Mouse (Mus musculus): Measurements from ENCODE around the gene Heg1. TPM values are rescaled to one million over a fixed set of nuclear protein-coding genes. Genes with fewer than 3 reads are reported as not detected.

The Heg1 gene
- total RNA-seq, 2 experiments from 2014 or later: 54.7 to 72.6 TPM

DNA sequence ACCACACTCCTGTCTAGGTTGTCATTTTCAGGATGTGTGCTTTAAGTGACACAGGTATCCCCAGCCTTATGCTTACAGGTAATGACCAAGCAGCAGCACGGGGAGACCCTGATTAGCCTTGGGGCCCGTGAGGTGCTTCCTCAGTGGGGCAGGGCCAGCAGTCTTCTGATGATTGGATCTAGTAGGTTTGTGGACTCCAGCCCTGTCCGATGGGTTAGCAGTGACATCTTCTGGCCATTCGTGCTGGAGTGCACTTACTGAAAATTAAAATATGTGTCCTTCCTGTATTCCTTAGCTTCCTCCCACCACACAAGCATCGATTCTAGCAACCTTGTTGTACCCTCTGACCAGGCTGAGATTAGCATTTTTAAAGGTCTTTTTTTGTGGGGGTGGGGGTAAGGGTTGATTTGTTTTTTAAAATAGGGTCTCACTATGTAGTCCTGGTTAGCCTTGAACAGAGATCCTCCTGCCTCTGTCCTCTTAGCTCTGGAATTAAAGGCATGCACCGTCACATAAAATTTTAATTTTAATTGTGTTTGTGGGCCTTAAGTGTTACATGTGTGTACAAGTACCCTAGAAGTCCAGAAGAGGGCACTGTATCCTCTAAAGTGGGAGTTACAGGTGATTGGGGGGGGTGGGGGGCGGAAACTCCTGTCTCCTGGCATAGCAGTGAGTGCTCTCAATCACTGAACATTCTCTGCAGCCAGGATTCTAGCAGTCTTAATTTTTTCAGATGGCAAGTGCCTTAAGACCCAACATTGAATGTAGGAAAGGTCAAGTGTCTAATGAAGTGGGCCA lies 60.7 kb downstream of the Heg1 start:
- DNase-seq: no peak

- DNase-seq: no peak
Observed at GRCm38 (mm10) chr16:33745457-33745856, 61.3 kb downstream of the Heg1 start.

DNA sequence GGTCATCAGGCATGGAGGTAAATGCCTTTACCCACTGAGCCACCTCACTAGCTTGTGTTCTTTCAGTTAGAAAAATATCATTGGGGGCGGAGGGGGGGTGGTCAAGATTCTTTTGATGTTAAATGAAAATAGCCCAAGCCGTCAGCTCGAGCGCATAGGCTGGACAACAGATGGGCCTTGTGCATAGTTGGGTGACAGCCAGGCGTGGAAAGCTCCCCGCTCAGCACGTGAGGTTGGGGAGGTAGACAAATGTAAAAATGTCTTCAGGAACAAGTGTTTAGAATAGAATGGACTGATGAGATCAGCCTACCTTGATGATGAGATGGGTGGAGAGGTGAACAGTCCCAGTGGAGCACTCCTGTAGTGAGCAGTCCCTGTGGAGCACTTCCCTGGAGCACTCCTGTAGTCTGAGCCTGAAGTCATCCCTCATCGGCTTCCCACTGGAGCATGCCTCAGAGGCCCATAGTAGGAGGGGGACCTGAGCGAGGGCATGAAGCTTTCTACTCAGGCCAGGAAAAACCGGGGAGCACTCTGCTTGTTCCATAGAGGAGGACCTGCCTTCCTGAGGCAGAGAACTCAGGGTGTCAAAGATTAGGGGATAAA lies 62.0 kb downstream of the Heg1 start:
- no peak for DNase-seq

DNA sequence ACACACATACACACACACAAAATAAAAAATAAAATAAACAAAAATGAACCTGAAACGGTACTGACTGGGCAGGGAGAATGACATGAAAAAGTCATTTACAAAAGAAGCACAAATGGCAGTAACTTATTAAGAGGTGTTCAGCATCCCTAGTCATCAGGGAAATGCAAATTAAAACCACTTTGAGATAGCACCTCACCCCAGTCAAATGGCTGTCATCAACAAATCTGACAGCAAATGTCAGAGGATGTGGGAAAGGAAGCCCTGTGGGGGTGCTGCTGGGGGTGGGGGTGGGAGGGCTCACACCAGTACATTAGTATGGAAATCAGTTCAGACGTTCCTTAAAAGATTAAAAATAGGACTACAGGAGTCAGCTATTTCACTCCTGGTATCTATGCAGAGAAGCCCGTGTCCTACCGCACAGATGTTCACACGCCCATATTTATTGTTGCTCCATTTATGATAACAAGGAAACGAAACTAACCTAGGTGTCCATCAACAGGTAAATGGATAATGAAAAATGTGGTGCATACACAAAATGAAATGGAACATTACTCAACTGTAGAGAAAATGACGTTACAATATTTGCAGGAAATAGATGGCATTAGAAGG lies 63.3 kb downstream of the Heg1 start:
- no peak for DNase-seq

DNA sequence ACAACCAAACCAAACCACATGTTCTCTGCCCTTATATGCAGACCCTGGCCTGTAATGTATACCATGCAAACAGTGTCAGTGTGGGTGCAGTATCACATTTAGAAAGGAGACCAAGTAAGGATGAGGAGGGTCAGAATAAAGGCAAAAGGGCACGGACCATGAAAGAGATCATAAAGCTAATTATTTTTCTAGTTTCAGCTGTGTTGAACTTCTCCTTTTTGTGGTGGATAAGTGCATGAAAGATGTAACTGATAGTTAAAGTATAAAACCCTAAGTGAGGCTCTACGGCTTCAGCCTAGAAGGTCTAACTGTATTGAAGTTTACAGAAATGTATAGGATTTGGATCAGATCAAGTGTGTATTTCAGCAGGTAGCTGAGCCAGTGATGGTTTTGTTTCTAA lies 63.8 kb downstream of the Heg1 start:
- no peak for DNase-seq

- no peak for DNase-seq
Observed at GRCm38 (mm10) chr16:33751152-33751551, 67.0 kb downstream of the Heg1 start.

DNA sequence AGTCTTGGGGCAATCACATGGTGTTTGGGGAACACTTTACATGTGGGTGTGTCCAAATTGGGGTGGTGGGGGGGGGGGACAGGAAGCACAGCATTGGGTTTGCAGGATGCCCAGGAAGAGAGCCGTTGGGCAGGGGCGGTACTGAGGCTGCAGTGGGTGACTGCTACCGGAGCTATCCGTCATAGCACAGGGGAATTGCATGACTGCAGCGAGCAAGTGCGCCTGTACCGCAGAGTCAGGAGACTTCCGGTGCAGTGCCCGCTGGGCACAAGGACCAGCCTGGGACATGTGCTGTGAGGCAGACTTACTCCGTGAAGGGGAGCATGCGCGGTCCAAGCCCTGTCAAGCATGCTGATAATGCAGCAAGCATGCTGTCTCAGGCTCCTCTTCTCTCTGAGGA lies 67.4 kb downstream of the Heg1 start:
- DNase-seq: no peak

- no peak for DNase-seq
Observed at GRCm38 (mm10) chr16:33752904-33753578, 68.9 kb downstream of the Heg1 start.

DNA sequence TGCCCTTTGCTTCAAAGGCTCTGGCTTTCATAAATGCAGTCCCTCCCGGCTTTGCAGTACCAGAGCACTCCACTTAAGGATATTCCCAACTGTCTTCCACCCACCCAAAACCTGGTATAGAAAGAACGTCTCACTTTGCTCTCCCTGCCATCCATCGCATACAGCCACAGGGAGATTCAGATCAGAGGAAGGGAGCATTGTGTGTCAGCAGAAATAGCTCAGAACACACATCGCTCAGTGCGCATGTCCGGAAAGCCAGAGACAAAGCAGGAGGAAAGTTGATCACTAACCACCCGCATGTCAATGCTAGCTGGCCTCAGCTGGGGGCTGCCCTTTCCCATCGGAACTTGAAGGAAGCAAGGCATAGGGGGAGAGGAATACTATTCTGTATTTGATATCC lies 71.1 kb downstream of the Heg1 start:
- no peak for DNase-seq

DNA sequence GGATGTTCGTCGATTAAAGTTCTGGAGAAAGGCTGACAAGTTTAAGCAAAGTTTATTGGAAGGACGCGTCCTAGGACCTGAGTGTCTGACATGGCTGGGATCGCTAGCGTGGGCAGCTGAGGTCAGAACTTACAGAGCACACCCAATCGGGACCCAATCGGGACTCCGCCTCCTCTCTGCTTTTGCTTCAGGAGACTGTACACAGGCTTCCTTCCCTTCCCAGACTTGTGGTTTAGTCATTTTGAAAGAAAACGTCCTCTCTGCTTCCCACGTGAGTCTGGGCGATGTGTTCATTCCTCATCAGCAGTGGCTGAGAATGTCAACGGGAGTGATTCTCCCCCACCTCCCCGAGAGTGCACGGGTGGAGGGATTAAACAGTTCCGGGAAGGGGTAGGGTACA lies 71.8 kb downstream of the Heg1 start:
- DNase-seq: no peak

GRCm38 (mm10) chr16:33756396-33756795 lies 72.2 kb downstream of the Heg1 start:
- DNase-seq: no peak

DNA sequence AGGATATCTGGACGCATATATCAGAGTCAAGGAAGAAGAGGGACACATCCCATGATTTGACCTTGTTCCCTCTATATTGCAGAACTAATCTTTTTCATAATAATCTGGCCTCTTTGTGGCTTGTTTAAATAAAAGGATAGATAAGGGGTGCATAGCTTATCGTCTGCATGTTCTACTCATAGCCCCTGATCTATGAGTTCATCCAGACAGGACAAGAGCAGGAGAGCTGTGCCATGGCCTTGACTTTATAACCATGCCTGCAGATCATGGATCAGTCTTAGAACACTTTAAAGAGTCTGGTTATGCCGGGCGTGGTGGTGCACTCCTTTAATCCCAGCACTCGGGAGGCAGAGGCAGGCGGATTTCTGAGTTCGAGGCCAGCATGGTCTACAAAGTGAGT lies 75.0 kb downstream of the Heg1 start:
- DNase-seq: no peak

GRCm38 (mm10) chr16:33760542-33760941 lies 76.4 kb downstream of the Heg1 start:
- DNase-seq: no peak

- no peak for DNase-seq
Observed at GRCm38 (mm10) chr16:33760996-33761395, 76.8 kb downstream of the Heg1 start.

DNA sequence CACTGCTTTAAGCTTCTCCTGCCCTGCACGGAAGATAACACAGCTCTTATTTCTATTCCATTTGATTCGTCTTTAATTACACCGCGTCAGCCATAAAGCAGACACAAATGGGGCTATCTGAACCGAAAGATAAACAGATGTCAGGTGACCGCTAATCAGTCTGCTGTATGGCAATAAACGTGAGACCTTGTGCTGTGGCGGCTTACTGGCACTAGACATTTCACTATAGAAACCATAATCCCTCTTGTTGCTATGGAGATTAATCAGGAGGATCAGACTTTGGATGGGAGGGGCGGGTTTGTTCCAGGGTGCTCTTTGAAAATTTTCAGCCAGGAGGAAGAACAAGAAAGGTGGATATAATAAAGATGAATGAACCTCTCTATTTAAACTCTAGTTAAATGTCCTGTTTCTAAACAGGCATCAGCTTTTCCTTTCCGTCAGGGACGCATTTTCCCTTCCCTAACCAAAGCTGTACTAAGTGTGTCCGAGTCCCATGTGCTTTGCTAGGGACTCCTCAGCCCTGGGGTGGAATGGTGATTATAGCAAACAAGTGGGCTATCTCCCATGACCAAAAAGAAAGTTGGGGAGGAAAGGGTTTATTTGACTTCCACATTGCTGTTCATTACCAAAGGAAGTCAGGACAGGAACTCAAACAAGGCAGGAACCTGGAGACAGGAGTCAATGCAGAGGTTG lies 80.5 kb downstream of the Heg1 start:
- DNase-seq: no peak

DNA sequence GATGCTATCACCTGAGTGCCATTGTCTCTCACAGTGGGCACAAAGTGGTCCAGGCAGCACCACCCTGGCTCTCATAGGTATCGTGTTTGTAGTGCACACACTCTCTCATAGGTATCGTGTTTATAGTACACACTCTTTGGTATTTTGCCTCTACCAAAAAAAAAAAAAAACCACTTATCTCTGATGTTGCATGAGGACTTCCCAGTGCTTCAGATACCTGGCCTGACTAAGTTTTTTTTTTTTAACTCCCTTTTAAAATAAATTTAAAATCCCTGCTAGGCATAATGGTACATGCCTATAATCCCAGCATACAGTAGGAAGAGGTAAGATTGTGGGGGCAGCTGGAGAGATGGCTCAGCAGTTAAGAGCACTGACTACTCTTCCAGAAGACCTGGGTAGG lies 81.3 kb downstream of the Heg1 start:
- DNase-seq: no peak

DNA sequence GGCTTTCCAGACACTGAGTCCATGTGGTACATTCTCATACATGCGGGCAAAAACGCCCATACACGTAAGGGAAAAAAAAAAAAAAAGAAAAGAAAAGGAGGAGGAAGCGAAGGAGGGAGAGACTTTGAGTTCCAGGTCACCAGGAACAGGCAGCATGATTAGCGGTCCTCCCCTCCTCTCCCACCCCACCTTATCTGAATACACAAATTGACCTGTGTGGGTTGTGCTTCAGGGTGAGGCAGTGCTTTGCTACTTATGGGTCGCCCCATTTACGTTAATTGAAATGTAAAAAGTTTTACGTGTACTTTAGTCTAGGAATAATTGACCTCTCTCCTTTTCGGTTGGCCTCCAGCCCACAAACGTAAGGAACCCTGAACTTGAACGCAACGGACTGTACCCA lies 82.1 kb downstream of the Heg1 start:
- DNase-seq: no peak

DNA sequence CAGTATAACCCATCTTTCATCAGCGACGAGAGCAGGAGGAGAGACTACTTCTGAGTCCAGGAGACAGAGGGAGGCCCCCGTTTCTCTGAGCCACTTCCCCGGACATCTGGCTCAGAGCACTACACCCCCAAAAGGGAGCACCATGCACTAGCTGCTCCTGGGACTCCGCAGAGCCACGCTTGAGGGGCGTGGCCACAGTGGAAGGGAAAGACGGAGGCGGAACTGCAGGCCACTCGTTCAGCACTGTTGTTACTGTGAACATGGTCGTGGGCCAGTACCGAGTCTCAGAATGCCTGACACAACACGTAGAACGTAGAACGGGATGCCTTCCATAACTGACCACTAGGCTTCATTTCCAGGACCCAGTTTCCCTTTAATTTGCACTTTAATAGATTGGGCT lies 82.6 kb downstream of the Heg1 start:
- DNase-seq: no peak

GRCm38 (mm10) chr16:33768491-33769278 lies 84.5 kb downstream of the Heg1 start:
- no peak for DNase-seq

GRCm38 (mm10) chr16:33769848-33770247 lies 85.7 kb downstream of the Heg1 start:
- DNase-seq: no peak

DNA sequence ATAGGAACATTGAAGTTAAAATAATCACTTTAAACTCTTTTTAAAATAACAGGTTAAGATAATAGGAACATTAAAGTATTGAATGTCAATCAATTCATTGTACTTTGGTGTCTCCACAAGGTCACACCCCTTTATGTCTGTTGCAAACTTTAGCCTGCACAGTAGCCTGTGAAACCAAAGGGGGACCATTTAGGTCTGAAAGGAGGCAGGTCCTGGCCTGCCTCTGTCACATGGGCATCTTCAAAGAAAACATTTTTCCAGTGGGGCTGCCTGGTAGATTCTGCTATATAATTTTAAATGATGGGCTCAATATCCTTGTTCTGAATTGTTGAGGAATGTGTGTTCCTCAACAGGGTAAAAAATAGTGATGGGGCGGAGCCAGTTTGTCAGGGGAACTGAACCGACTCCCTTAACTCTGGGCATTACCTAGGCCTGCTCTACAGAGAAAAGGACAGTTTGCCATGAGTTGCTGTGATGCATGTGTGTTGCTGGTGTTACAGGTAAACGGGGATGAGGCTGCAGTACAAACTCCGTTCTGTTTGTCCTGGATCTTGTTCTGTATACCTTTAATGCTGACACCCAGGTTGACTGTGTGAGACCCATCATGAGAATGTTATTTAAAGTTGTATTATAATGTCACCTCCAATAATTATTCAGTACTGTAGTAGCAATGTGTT lies 86.7 kb downstream of the Heg1 start:
- no peak for DNase-seq
